Comparison of ENCODE assay signal across 17 mouse cellular contexts in genomic region chr11:59772291-59772690, GRCm38 (mm10). TPM values are rescaled to one million over a fixed set of nuclear protein-coding genes. Genes with fewer than 3 reads are reported as not detected.
DNase-seq lines count a peak whose midpoint lies in the region; TF ChIP-seq lines count a peak whose summit lies in the region.
"Had no signal": no experiment of that assay in that cellular context is flagged by ENCODE, and none has a peak within 500 bp of the region (broad histone marks: within the 10 kb centered on the region; RNA-seq: fewer than 3 reads in every experiment).

No protein-coding gene starts in this region.

- no peak for TF ChIP-seq EP300 in MEL (IDR thresholded peaks at IDR 0.05; ENCODE audit: low read depth in 1 of 2, low read length in 2 of 2)

- H3K27ac ChIP-seq in MEL (ENCODE audit: control insufficient read depth, low read depth, low read length), result no peak overlapping the region
- no peak overlapping the region for H3K27ac ChIP-seq in cerebellum, adult 2 months (ENCODE audit: insufficient read depth, low read length)
- H3K27ac ChIP-seq in heart, embryonic 10.5 days, result no peak overlapping the region
- H3K27ac ChIP-seq: embryonic facial prominence, embryonic 13.5 days; forebrain, embryonic 12.5 days; heart, embryonic 13.5 days; hindbrain, embryonic 12.5 days had no signal

- H3K4me3 ChIP-seq in MEL (ENCODE audit: control insufficient read depth in 1 of 2, insufficient read depth in 1 of 2, low read depth in 2 of 2, low read length in 2 of 2), result no peak overlapping the region
- no peak overlapping the region for H3K4me3 ChIP-seq in cerebellum, adult 2 months (replicated peaks; ENCODE audit: insufficient read depth, low read depth, low read length)
- no peak overlapping the region for H3K4me3 ChIP-seq in heart, embryonic 10.5 days
- H3K4me3 ChIP-seq: embryonic facial prominence, embryonic 13.5 days; forebrain, embryonic 12.5 days; heart, embryonic 13.5 days; hindbrain, embryonic 12.5 days had no signal

- peaks cover 2 to 29% of the 10 kb centered on the region in 2 experiments for H3K36me3 ChIP-seq in MEL (ENCODE audit: control insufficient read depth in 1 of 2, insufficient read depth in 2 of 2, low read length in 2 of 2)
- H3K36me3 ChIP-seq in heart, embryonic 10.5 days, result peaks cover 94% of the 10 kb centered on the region

- TF ChIP-seq POLR2A in MEL (IDR thresholded peaks at IDR 0.05; ENCODE audit: control insufficient read depth in 1 of 2, insufficient read depth in 1 of 2, low read depth in 1 of 2, low read length in 2 of 2, poor library complexity in 1 of 2), result no peak
- TF ChIP-seq POLR2A in cerebellum, adult 2 months (IDR thresholded peaks at IDR 0.05; ENCODE audit: borderline replicate concordance, insufficient read depth, low read length), result no peak

- TF ChIP-seq CTCF in MEL (IDR thresholded peaks at IDR 0.05 in 2 of 3, conservative IDR thresholded peaks at IDR 0.05 in 1 of 3; ENCODE audit: control insufficient read depth in 1 of 3, insufficient read depth in 1 of 3, low read depth in 2 of 3, low read length in 3 of 3, poor library complexity in 1 of 3, severe bottlenecking in 1 of 3), result no peak
- TF ChIP-seq CTCF in cerebellum, adult 2 months (IDR thresholded peaks at IDR 0.05; ENCODE audit: borderline replicate concordance, insufficient read depth, low read depth, low read length), result no peak

- no peaks in the 10 kb centered on the region for H3K9me3 ChIP-seq in MEL (replicated peaks; ENCODE audit: insufficient read depth, low read length)
- H3K9me3 ChIP-seq in heart, embryonic 10.5 days, result no peaks in the 10 kb centered on the region
- H3K9me3 ChIP-seq: embryonic facial prominence, embryonic 13.5 days; forebrain, embryonic 12.5 days; G1E; heart, embryonic 13.5 days; hindbrain, embryonic 12.5 days had no signal

- H3K27me3 ChIP-seq in MEL (ENCODE audit: control insufficient read depth in 1 of 2, insufficient read depth in 2 of 2, low read length in 2 of 2), result no peaks in the 10 kb centered on the region
- H3K27me3 ChIP-seq in cerebellum, adult 2 months (ENCODE audit: control insufficient read depth, insufficient read depth, low read length), result no peaks in the 10 kb centered on the region
- no peaks in the 10 kb centered on the region for H3K27me3 ChIP-seq in heart, embryonic 10.5 days (ENCODE audit: insufficient read depth, poor library complexity, severe bottlenecking)
- H3K27me3 ChIP-seq: embryonic facial prominence, embryonic 13.5 days; forebrain, embryonic 12.5 days; heart, embryonic 13.5 days; hindbrain, embryonic 12.5 days had no signal

- 13% methylated on average over 2 of the region's 2 CpGs for WGBS in cerebellum, adult 2 months
- 85% methylated on average over 2 of the region's 2 CpGs for WGBS in heart, embryonic 10.5 days

- TF ChIP-seq RAD21 in MEL (IDR thresholded peaks at IDR 0.05; ENCODE audit: low read depth, low read length), result no peak

- no peak overlapping the region for H3K9ac ChIP-seq in MEL (ENCODE audit: control insufficient read depth, low read depth, low read length, poor library complexity, severe bottlenecking)
- H3K9ac ChIP-seq: embryonic facial prominence, embryonic 13.5 days; forebrain, embryonic 12.5 days; heart, embryonic 13.5 days; hindbrain, embryonic 12.5 days had no signal

- peaks cover 21 to 23% of the 10 kb centered on the region in 2 experiments for H3K4me1 ChIP-seq in MEL (ENCODE audit: control insufficient read depth in 1 of 2, insufficient read depth in 2 of 2, low read length in 2 of 2)
- peaks cover 27% of the 10 kb centered on the region for H3K4me1 ChIP-seq in cerebellum, adult 2 months (ENCODE audit: control insufficient read depth, insufficient read depth, low read length)
- H3K4me1 ChIP-seq in heart, embryonic 10.5 days, result peaks cover 9% of the 10 kb centered on the region
- H3K4me1 ChIP-seq: embryonic facial prominence, embryonic 13.5 days; forebrain, embryonic 12.5 days; hindbrain, embryonic 12.5 days had no signal

- DNase-seq in MEL (ENCODE audit: low read depth, low spot score), result no peak
- DNase-seq in cerebellum, adult 2 months, result peak; percentile 71 to 80
- DNase-seq in cerebellum, postnatal 10 days, result peak; percentile 54 to 71
- DNase-seq in gastrocnemius, postnatal 4 days (ENCODE audit: low spot score in 2 of 2), result no peak
- no peak for DNase-seq in layer of hippocampus, adult 11-12 months (ENCODE audit: low spot score)
- no peak for DNase-seq in heart, embryonic 10.5 days (ENCODE audit: low spot score)
- DNase-seq: adrenal gland, postnatal 10 days; B cell, adult 2 months; gastrocnemius, postnatal 14 days; heart, postnatal 4 days; kidney, adult 9 months had no signal

- H3K79me2 ChIP-seq in MEL (ENCODE audit: control insufficient read depth, insufficient read depth, low read length, poor library complexity), result no peaks in the 10 kb centered on the region

TF ChIP-seq in MEL, 35 proteins besides CTCF, POLR2A, EP300 and RAD21:
- TF ChIP-seq TCF12 (IDR thresholded peaks at IDR 0.05; ENCODE audit: low read depth, low read length) (0 out of 2 replicates have a peak, but pooled peaks have one; percentile 13), ZNF384 (IDR thresholded peaks at IDR 0.05; ENCODE audit: low read depth, low read length) (no peak)

RNA-seq across cellular contexts. Expression of gene Pld6, which starts 15.2 kb away (rescaled TPM):
- 2.0 and 3.1 TPM in 2 replicates for total RNA-seq in MEL (2012; rRNA removed)
- polyA plus RNA-seq in MEL (2012; ENCODE audit: insufficient read depth in 1 of 2, insufficient read length in 2 of 2, low read depth in 1 of 2, low replicate concordance in 2 of 2, missing spikeins in 1 of 2), result 1 to 10 TPM in 1 of 2 experiments, not detected in 1; 5.5 TPM
- 2.3 and 2.5 TPM in 2 replicates for polyA plus RNA-seq in cerebellum, adult 2 months (2012; rRNA removed)
- under 1 TPM; 0.44 to 0.66 TPM for total RNA-seq in gastrocnemius, postnatal 4 days (2021)
- polyA plus RNA-seq in heart, embryonic 10.5 days (2016; fragmentation: Nextera tagmentation; extraction: Ambion mirVana), result 5.3 and 6.5 TPM in 2 replicates
- total RNA-seq: G1E; gastrocnemius, adult 18-20 months had no signal
- polyA plus RNA-seq: G1E had no signal

RNA-seq across cellular contexts. Expression of gene Flcn, which starts 37.5 kb away (rescaled TPM):
- total RNA-seq in MEL (2012; rRNA removed), result 33.7 and 36.3 TPM in 2 replicates
- 10 to 100 TPM in 1 of 2 experiments, not detected in 1; 36.1 TPM for polyA plus RNA-seq in MEL (2012; ENCODE audit: insufficient read depth in 1 of 2, insufficient read length in 2 of 2, low read depth in 1 of 2, low replicate concordance in 2 of 2, missing spikeins in 1 of 2)
- 81.1 and 88.2 TPM in 2 replicates for polyA plus RNA-seq in cerebellum, adult 2 months (2012; rRNA removed)
- total RNA-seq in gastrocnemius, postnatal 4 days (2021), result 10 to 100 TPM; 28.2 to 28.8 TPM
- polyA plus RNA-seq in heart, embryonic 10.5 days (2016; fragmentation: Nextera tagmentation; extraction: Ambion mirVana), result 24.7 and 25.0 TPM in 2 replicates

Comparison
In these comparisons a context has a peak if more than half of its experiments do, and no peak if none do; other contexts are left out.
1. DNase-seq: peak in cerebellum, adult 2 months (2 of 2) and cerebellum, postnatal 10 days (2 of 2); none in MEL (single experiment), gastrocnemius, postnatal 4 days (0 of 2), layer of hippocampus, adult 11-12 months (single experiment) and heart, embryonic 10.5 days (single experiment).